Mouse (Mus musculus) left cerebral cortex, adult 2 months (tissue): ENCODE results near the gene Mroh7. TPM values are rescaled to one million over a fixed set of nuclear protein-coding genes. Genes with fewer than 3 reads are reported as not detected.
"Not testable (repeated sequence)": the region's sequence is repeated elsewhere in the genome, so short reads cannot be mapped to it uniquely, and the experiment has no call there.

Experiments
- DNase-seq, 2 experiments: peaks; one replicate each; pipeline ENCODE4 v3.0.0; 2021 to 2022; ENCODE audit warnings: low spot score in 2 of 2, mixed read lengths in 1 of 2; ENCODE audit errors: extremely low spot score in 1 of 2
- H3K27ac ChIP-seq: fragments of 200-600 bp; 2 replicates; pipeline ENCODE4 v1.8.1; 2022
- H3K4me3 ChIP-seq: fragments of 200-600 bp; 2 replicates; pipeline ENCODE4 v1.8.1; 2022
- CTCF ChIP-seq: fragments of 200-600 bp; IDR thresholded peaks from 2 replicates; pipeline ENCODE4 v1.8.1; 2022; ENCODE audit warnings: antibody characterized with exemption, mild to moderate bottlenecking, moderate library complexity
- intact Hi-C: fragments of 180-260 bp; cut with DNase I; formaldehyde crosslinking; loops from one replicate; pipeline ENCODE4 v1.15.1; 2025
- long read RNA-seq, 2 experiments: library from polyadenylated mRNA; stranded (forward); transcript quantifications; one replicate each; pipeline ENCODE4 v2.0.0; 2021; ENCODE audit warnings: borderline mapping rate in 2 of 2
- total RNA-seq, 2 experiments: library from RNA; stranded (reverse); gene quantifications; 2 replicates each; pipeline ENCODE4 v1.2.3; 2021

Mroh7 gene
- 1 to 10 TPM; 3.1 to 4.6 TPM for total RNA-seq
- long read RNA-seq, experiment 1, partial matches to known transcripts, result 2 of 2 reads
- long read RNA-seq, experiment 1, other reads (novel, unspliced or antisense), result 0 of 2 reads
- long read RNA-seq, experiment 2, partial matches to known transcripts, result 1 of 3 reads
- long read RNA-seq, experiment 2, other reads (novel, unspliced or antisense), result 2 of 3 reads

DNA sequence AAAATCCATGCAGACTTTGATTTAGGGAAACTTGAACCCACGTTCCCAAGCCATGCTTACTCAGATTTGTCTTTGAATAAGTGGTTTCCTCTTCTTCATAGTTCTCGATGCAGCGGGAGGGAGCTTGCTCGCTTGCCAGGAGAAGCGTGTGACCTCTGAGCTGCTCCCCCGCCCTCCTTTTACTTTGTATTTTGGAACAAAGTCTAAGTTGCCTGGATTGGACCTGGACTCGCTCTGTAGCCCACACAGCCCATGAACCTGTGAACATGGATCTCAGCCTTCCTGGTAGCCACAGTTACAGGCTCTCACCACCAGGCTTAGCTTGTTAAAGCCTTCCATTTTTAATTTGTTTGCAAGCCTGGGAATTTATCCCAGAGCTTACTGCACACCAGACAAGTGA lies at the start of gene Mroh7:
TSS of gene Mroh7 (minus strand) at position 112 of the 400 bp plus-strand sequence.
- peak; percentile 6; the same call in 1 of the 2 replicates for TF ChIP-seq CTCF
- H3K27ac ChIP-seq, result no peak within 1 kb of the TSS
- no peak within 1 kb of the TSS for H3K4me3 ChIP-seq
- no peak for DNase-seq
- intact Hi-C loops, result no loop called here

DNA sequence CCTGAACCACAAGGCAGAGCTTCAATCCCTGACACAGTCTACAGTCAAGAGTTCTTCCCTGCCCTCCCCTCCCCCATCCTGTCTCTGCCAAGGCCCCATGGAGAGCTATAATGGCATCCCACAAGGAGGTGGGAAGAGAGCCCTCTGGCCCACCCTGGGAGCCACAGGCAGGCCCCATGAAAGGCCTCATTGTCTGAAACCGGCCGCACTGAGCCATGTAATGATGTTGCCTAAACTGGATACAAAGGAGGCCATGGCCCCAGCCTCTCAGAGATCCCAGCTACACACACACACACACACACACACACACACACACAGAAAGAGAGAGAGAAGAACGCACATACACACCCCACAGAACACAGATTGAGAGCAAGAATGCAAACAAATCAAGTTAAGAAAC lies 49.3 kb upstream of the Mroh7 start:
- no peak overlapping the region for H3K27ac ChIP-seq

DNA sequence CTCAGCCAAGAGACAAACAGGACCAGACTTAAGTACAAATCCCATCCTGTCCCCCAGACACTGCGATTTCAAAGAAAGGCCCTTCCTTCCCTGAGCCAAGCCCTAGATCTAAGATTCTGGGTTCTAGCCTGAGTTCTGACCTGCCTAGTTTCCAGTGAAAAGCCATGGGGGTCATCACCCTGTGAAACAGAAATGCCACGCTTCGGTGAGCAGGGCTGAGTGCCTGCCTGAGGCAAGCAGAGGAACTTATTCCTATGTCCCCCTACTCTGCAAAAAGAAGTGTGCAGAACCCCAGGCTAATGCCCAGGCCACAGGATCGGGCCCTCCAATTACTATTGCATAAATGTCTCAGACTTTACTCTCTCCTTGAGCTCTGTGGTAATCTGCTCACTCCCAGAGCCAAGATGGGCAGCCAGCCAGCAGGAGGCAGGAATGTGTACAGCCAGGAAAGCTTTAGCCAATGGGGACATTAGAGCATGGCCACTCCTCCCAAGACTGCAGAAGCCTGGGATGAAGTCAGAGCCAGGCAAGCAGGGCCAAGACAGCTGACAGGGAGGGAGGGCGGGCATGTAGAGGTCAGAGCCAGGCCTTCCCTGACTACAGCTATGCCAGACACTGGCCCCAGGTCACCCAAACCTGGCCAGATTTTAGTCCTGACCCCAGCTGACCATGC lies 47.5 kb upstream of the Mroh7 start:
- intact Hi-C loops, result loop anchor here (1.0 kb wide), 1 partner anchor 21 kb away; no protein-coding TSS in a partner anchor
- peak overlapping the region; percentile 61 for H3K27ac ChIP-seq
- no peak; the same call in 1 of the 2 replicates for TF ChIP-seq CTCF
- DNase-seq, result peak; percentile 79 to 84
- no peak overlapping the region for H3K4me3 ChIP-seq

More for the DNA sequence above, 49.3 kb upstream of the Mroh7 start:
- DNase-seq, result no peak
- no peak overlapping the region for H3K4me3 ChIP-seq
- intact Hi-C loops, result no loop called here
- TF ChIP-seq CTCF, result no peak

DNA sequence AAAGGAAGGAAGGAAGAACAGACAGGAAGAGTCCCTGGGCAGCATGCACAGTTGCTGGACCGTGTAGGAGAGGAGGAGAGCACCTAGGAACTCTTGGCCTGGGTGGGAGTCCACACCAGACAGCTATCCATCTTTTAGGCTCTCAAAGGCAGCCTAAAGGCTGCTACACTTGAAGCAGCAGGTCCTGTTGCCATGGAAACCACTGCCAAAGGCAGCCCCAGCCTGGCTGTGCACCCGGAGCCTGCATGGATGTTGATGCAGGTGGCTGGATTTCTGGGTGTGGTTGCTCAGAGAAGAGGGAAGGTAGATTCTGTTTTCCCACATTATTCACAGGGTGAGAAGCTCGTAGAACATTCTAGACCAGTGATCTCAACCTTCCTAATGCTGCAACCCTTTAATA lies 46.3 kb upstream of the Mroh7 start:
- H3K4me3 ChIP-seq, result no peak overlapping the region
- H3K27ac ChIP-seq, result peak overlapping the region; percentile 45; the same call in 1 of the 2 replicates
- intact Hi-C loops, result no loop called here
- DNase-seq, result peak; percentile 56 to 69
- no peak for TF ChIP-seq CTCF

DNA sequence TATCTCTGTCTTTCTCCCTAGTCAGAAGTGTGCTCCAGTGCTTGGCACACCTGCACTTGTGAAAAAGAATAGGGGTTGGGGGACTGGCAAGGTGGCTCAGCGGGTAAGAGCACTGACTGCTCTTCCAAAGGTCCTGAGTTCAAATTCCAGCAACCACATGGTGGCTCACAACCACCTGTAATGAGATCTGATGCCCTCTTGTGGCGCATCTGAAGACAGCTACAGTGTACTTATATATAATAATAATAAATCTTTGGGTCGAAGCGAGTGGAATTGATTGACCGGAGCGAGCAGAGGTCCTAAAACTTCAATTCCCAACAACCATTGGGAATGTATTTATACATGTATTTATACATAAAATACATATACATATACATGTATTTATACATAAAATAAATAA lies 45.0 kb upstream of the Mroh7 start:
- intact Hi-C loops, result not testable (repeated sequence)

DNA sequence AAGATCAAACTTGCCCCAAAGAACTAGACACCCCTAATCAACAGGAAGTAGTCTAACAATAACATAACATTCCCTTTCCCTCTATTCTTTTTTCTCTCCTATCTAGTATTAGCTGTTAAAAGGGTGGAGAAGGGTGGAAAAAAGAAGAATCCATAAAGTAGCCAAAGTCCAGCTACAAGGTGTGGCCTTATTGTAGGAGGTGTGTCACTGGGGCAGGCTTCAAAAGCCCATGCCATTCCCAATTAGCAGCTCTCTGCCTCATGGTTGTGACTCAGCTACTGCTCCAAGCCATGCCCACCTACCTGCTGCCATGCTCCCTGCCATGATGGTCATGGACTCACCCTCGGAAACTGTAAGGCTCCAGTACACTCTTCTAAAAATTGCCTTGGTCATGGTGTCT lies 41.8 kb upstream of the Mroh7 start:
- no peak for TF ChIP-seq CTCF
- no peak for DNase-seq
- Histone ChIP-seq H3K4me3 (no peak overlapping the region), H3K27ac (no peak overlapping the region)
- intact Hi-C loops, result no loop called here

More for the DNA sequence above, 45.0 kb upstream of the Mroh7 start:
- not testable (repeated sequence) for H3K4me3 ChIP-seq, H3K27ac ChIP-seq, DNase-seq
- peak; percentile 38 for TF ChIP-seq CTCF

DNA sequence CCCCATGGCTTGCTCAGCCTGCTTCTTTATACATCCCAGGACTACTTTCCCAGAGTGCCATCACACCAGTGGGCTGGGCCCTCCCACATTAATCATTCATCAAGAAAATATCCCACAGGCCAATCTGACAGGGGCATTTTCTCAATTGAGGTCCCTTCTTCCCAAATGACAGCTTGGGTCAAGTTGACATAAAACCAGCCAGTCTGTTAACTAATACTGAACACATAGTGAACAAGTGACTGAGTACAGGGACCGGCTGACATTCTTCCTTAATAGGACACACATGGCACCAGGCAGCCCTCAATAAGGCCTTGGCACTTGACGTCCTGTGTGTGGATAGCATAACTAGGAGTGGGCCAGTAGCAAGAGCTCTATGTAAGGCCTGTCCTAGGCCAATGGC lies 38.6 kb upstream of the Mroh7 start:
- H3K27ac ChIP-seq, result no peak overlapping the region
- no peak for DNase-seq
- H3K4me3 ChIP-seq, result no peak overlapping the region
- TF ChIP-seq CTCF, result no peak
- intact Hi-C loops, result no loop called here

DNA sequence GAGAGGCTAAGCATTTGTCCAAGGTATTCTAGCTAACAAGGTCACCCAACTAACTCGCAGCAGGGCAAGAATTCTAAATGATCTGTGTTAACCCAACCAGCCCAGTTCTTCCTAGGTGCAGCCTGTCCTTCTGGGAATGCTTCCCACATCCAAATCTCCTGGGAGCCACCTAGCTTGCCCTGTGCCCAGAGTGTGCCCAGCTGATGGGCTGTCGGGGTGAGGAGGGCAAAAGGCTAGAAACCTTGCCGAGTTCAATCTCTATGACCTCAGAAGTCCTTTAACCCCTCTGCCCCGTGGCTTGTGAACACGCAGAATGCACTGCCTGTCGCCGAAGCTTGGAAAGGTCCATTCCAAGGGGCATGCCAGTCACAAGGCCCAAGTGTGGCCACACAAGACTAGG lies 33.4 kb upstream of the Mroh7 start:
- intact Hi-C loops, result no loop called here
- Histone ChIP-seq H3K27ac (no peak overlapping the region), H3K4me3 (no peak overlapping the region)
- DNase-seq, result no peak
- TF ChIP-seq CTCF, result no peak

DNA sequence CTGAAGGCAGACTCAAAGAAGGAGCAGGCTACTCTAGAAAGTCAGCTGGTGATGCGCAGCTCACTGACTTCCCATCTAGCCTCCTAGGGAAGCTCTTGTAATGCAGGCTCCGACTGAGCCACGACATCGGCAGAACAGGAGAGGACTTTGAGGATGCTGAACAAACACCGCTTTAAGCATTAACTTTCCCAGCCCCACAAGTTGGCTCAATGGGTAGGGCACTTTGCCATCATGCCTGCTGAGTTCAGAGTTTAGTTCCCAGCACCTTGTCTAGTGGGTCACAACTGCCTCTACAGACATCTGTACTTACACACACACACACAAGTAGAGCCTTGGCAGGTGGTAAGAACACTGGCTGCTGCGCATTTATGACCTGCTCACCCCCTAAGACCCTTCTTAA lies 21.0 kb upstream of the Mroh7 start:
- no peak overlapping the region for H3K4me3 ChIP-seq
- intact Hi-C loops, result no loop called here
- no peak for TF ChIP-seq CTCF
- H3K27ac ChIP-seq, result no peak overlapping the region
- no peak for DNase-seq

DNA sequence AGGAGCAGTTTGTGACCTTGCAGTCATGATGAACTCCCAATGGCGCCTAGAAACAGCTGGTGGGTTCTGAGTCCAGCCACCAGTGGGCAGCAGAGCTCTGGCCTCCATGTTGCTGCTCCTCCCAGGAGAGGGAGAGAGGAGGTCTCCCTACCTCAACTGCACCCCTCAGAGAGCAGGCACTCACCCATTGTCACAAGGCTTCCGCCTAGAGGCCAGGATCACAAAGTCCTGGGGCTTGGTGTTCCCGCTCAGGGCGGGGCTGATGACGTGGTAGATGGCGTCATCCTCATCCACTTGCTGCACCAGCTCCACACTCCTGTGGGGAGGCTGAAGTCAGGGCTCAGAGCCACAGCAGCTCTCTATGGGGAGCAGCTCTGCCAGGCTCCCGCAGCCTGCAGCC lies 19.0 kb upstream of the Mroh7 start:
- peak; percentile 78 for TF ChIP-seq CTCF
- Histone ChIP-seq H3K4me3 (peak overlapping the region; percentile 27), H3K27ac (no peak overlapping the region)
- intact Hi-C loops, result loop anchor here (2.0 kb wide), 1 partner anchor 51 kb away; no protein-coding TSS in a partner anchor
- peak; percentile 76 to 78 for DNase-seq

DNA sequence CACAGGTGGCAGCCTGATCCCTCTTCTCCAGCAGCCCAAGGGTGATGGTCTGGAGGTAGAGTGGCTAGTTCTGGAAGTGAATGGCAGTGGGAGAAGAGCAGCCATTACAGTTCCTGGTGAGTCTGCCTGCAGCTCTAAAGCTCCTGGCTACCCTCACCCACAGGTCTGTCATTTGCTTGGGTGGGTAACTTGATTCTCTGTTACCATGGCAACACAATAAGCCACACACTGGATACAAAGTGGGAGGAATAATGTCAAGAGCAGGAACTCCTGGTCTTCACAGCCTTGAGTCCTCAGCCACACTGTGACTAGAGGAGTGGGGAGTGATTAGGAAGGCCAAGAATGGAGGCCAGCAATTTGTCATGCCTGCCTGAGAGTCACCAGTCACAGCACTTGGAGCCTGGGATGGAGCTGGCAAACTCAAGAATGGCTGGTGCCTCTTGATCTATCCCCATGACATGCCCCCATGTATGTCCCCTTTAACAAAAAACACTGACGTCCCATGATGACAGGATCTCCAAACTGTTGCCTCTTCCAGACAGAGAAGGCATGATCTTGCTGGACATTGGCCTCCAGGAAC lies 16.4 kb upstream of the Mroh7 start:
- no peak for DNase-seq
- no peak for TF ChIP-seq CTCF
- intact Hi-C loops, result no loop called here
- H3K27ac ChIP-seq, result no peak overlapping the region
- H3K4me3 ChIP-seq, result no peak overlapping the region

DNA sequence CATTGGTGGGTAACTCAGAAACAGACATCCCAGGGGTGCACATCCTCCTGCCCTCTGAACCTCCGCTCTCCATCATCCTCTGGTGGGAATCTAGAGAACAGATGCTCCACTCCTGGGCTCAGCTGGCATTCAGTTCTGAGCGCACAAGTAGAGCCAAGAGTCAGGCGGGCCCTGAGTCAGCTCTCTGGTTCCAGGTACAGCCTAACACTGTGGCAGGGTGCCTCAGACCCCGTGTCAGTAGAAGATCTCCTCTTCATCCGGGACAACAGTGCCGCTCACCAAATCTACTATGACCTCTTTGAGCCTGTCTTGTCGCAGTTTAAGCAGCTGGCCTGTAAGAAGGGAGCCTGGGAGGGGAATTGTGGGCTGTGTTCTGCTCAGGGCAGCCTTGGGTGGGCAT lies 15.1 kb upstream of the Mroh7 start:
- TF ChIP-seq CTCF, result no peak
- no peak for DNase-seq
- intact Hi-C loops, result no loop called here
- Histone ChIP-seq H3K27ac (no peak overlapping the region), H3K4me3 (no peak overlapping the region)
